Mouse (Mus musculus): ENCODE measurements around the gene Lef1.

The Lef1 gene

GRCm38 (mm10) chr3:131107301-131108093, 2.8 kb upstream of the Lef1 start:
- no peak for DNase-seq (ENCODE audit: low spot score in 2 of 2)

- no peak for DNase-seq (ENCODE audit: low spot score in 2 of 2)
Observed at GRCm38 (mm10) chr3:131108094-131108653, 2.1 kb upstream of the Lef1 start.

- DNase-seq (ENCODE audit: low spot score in 2 of 2), result no peak
Observed at GRCm38 (mm10) chr3:131109066-131109685, 1.1 kb upstream of the Lef1 start.

GRCm38 (mm10) chr3:131109686-131110070, 593 bp upstream of the Lef1 start:
- no peak for DNase-seq (ENCODE audit: low spot score in 2 of 2)

- DNase-seq (ENCODE audit: low spot score in 2 of 2), result peak in 1 of 2 experiments; percentile 30
Observed at GRCm38 (mm10) chr3:131111151-131111850, 1.0 kb downstream of the Lef1 start.

GRCm38 (mm10) chr3:131111851-131112572, 1.7 kb downstream of the Lef1 start:
- DNase-seq (ENCODE audit: low spot score in 2 of 2), result peak; percentile 31 to 34

- no peak for DNase-seq (ENCODE audit: low spot score in 2 of 2)
Observed at GRCm38 (mm10) chr3:131112573-131112955, 2.3 kb downstream of the Lef1 start.

- no peak for DNase-seq (ENCODE audit: low spot score in 2 of 2)
Observed at GRCm38 (mm10) chr3:131113029-131113428, 2.8 kb downstream of the Lef1 start.

- DNase-seq (ENCODE audit: low spot score in 2 of 2), result no peak
Observed at GRCm38 (mm10) chr3:131116116-131116515, 5.8 kb downstream of the Lef1 start.

GRCm38 (mm10) chr3:131117352-131117751, 7.1 kb downstream of the Lef1 start:
- no peak for DNase-seq (ENCODE audit: low spot score in 2 of 2)

- no peak for DNase-seq (ENCODE audit: low spot score in 2 of 2)
Observed at GRCm38 (mm10) chr3:131117883-131118282, 7.6 kb downstream of the Lef1 start.

GRCm38 (mm10) chr3:131119435-131119834, 9.2 kb downstream of the Lef1 start:
- DNase-seq (ENCODE audit: low spot score in 2 of 2), result no peak

GRCm38 (mm10) chr3:131123501-131123900, 13.2 kb downstream of the Lef1 start:
- DNase-seq (ENCODE audit: low spot score in 2 of 2), result no peak

- no peak for DNase-seq (ENCODE audit: low spot score in 2 of 2)
Observed at GRCm38 (mm10) chr3:131125873-131126272, 15.6 kb downstream of the Lef1 start.

- DNase-seq (ENCODE audit: low spot score in 2 of 2), result no peak
Observed at GRCm38 (mm10) chr3:131126438-131126837, 16.2 kb downstream of the Lef1 start.

GRCm38 (mm10) chr3:131134003-131134402, 23.7 kb downstream of the Lef1 start:
- DNase-seq (ENCODE audit: low spot score in 2 of 2), result no peak

- no peak for DNase-seq (ENCODE audit: low spot score in 2 of 2)
Observed at GRCm38 (mm10) chr3:131135434-131135833, 25.2 kb downstream of the Lef1 start.

GRCm38 (mm10) chr3:131136455-131136854, 26.2 kb downstream of the Lef1 start:
- no peak for DNase-seq (ENCODE audit: low spot score in 2 of 2)

- no peak for DNase-seq (ENCODE audit: low spot score in 2 of 2)
Observed at GRCm38 (mm10) chr3:131137119-131137781, 27.0 kb downstream of the Lef1 start.

- no peak for DNase-seq (ENCODE audit: low spot score in 2 of 2)
Observed at GRCm38 (mm10) chr3:131138224-131138623, 28.0 kb downstream of the Lef1 start.

GRCm38 (mm10) chr3:131138797-131139196, 28.5 kb downstream of the Lef1 start:
- no peak for DNase-seq (ENCODE audit: low spot score in 2 of 2)

Data from spleen, postnatal 14 days (tissue).